ENCODE assay signal across 9 mouse cellular contexts in genomic region chr4:129121569-129122086, GRCm38 (mm10). TPM values are rescaled to one million over a fixed set of nuclear protein-coding genes. Genes with fewer than 3 reads are reported as not detected.
DNase-seq lines count a peak whose midpoint lies in the region; ATAC-seq and TF ChIP-seq lines count a peak whose summit lies in the region.
"Had no signal": no experiment of that assay in that cellular context is flagged by ENCODE, and none has a peak within 500 bp of the region (broad histone marks: within the 10 kb centered on the region; RNA-seq: fewer than 3 reads in every experiment).

TSS of gene Hpca (minus strand) at chr4:129122036.

- H3K27me3 ChIP-seq in lung, embryonic 14.5 days (ENCODE audit: insufficient read depth, low read length): peaks cover 46% of the 10 kb centered on the region
- peaks cover 65% of the 10 kb centered on the region for H3K27me3 ChIP-seq in forebrain, embryonic 13.5 days

- TF ChIP-seq POLR2A in olfactory bulb, adult 2 months (IDR thresholded peaks at IDR 0.05; ENCODE audit: insufficient read depth, low read depth, low read length): no peak

- TF ChIP-seq CTCF in lung, embryonic 14.5 days (IDR thresholded peaks at IDR 0.05; ENCODE audit: low read depth): no peak
- no peak for TF ChIP-seq CTCF in olfactory bulb, adult 2 months (IDR thresholded peaks at IDR 0.05; ENCODE audit: insufficient read depth, low read depth, low read length)

- no peak within 1 kb of the TSS for H3K27ac ChIP-seq in lung, embryonic 14.5 days (ENCODE audit: low read depth)
- H3K27ac ChIP-seq in forebrain, embryonic 13.5 days: peak within 1 kb of the TSS; percentile 35
- H3K27ac ChIP-seq in olfactory bulb, adult 2 months (ENCODE audit: insufficient read depth, low read depth, low read length): no peak within 1 kb of the TSS

- intact Hi-C loops in left cerebral cortex, postnatal 4 days (cut with DNase I): no loop called here

- H3K4me1 ChIP-seq in lung, embryonic 14.5 days (ENCODE audit: insufficient read depth): peaks cover 4% of the 10 kb centered on the region; the same call in 1 of the 2 replicates
- H3K4me1 ChIP-seq in forebrain, embryonic 13.5 days: peaks cover 40% of the 10 kb centered on the region
- peaks cover 36% of the 10 kb centered on the region for H3K4me1 ChIP-seq in olfactory bulb, adult 2 months (ENCODE audit: control insufficient read depth, insufficient read depth, low read length)

- peak within 1 kb of the TSS; percentile 38 for H3K4me3 ChIP-seq in lung, embryonic 14.5 days (ENCODE audit: low read depth, low read length)
- H3K4me3 ChIP-seq in forebrain, embryonic 13.5 days: peak within 1 kb of the TSS; percentile 52
- H3K4me3 ChIP-seq in olfactory bulb, adult 2 months (ENCODE audit: insufficient read depth, low read depth, low read length): peak within 1 kb of the TSS; percentile 57
- H3K4me3 ChIP-seq: myocyte had no signal

- no peaks in the 10 kb centered on the region for H3K9me3 ChIP-seq in lung, embryonic 14.5 days (ENCODE audit: low read depth, low read length)
- no peaks in the 10 kb centered on the region for H3K9me3 ChIP-seq in forebrain, embryonic 13.5 days (replicated peaks)

- H3K4me2 ChIP-seq in lung, embryonic 14.5 days: peak within 1 kb of the TSS; percentile 88
- H3K4me2 ChIP-seq in forebrain, embryonic 13.5 days: peak within 1 kb of the TSS; percentile 87

- no peak within 1 kb of the TSS for H3K9ac ChIP-seq in lung, embryonic 14.5 days
- H3K9ac ChIP-seq in forebrain, embryonic 13.5 days: peak within 1 kb of the TSS; percentile 68

- no peak for ATAC-seq in lung, embryonic 14.5 days (ENCODE audit: insufficient read depth)
- ATAC-seq in forebrain, embryonic 13.5 days: peak; percentile 10; the same call in 1 of the 2 replicates

- WGBS in lung, embryonic 14.5 days: under 1% methylated on average over 17 of the region's 17 CpGs
- WGBS in forebrain, embryonic 13.5 days: 3% methylated on average over 16 of the region's 17 CpGs
- WGBS in olfactory bulb, adult 2 months: 3% methylated on average over 17 of the region's 17 CpGs

- no peak for DNase-seq in lung, embryonic 14.5 days
- DNase-seq in lung, adult 18-20 months: no peak
- peak; percentile 44 for DNase-seq in left cerebral cortex, postnatal 4 days
- no peak for DNase-seq in cerebellum, adult 11-12 months
- no peak for DNase-seq in right cerebral cortex, postnatal 14 days
- DNase-seq in spleen, postnatal 4 days (ENCODE audit: low spot score in 2 of 2): no peak

- no peaks in the 10 kb centered on the region for H3K36me3 ChIP-seq in lung, embryonic 14.5 days (ENCODE audit: insufficient read depth)
- H3K36me3 ChIP-seq in forebrain, embryonic 13.5 days (ENCODE audit: poor library complexity, severe bottlenecking): no peaks in the 10 kb centered on the region

RNA-seq across cellular contexts. Expression of gene Hpca, which starts in this region (rescaled TPM):
- polyA plus RNA-seq in lung, embryonic 14.5 days (2014; fragmentation: Nextera tagmentation; extraction: Ambion mirVana): 0.92 and 1.7 TPM in 2 replicates
- 19.6 and 20.4 TPM in 2 replicates for polyA plus RNA-seq in forebrain, embryonic 13.5 days (2015; fragmentation: Nextera tagmentation; extraction: Ambion mirVana)
- total RNA-seq in left cerebral cortex, postnatal 4 days (2021): 100 to 1,000 TPM; 189 to 218 TPM
- polyA plus RNA-seq in olfactory bulb, adult 2 months (2012; ENCODE audit: insufficient read depth, insufficient read length, low replicate concordance, missing spikeins): not detected in 2 replicates
